Mouse (Mus musculus): ENCODE measurements around the gene Nin.

GRCm38 (mm10) chr12:69986241-69986762 is 127.2 kb downstream of the Nin start:
- no peak for TF ChIP-seq CTCF (IDR thresholded peaks at IDR 0.05; ENCODE audit: low read depth)
- no peak for TF ChIP-seq EP300 (optimal IDR thresholded peaks at IDR 0.05)
